Mouse (Mus musculus) CH12.LX (cell line): Measurements from ENCODE around the gene Stpg1.

Experiments used
- CHD2 ChIP-seq: IDR thresholded peaks from 2 replicates; pipeline ENCODE4 v1.6.1; 2011; ENCODE audit warnings: low read length, improper control_type of control experiment
- CTCF ChIP-seq, 2 experiments: IDR thresholded peaks in 1 of 2; conservative IDR thresholded peaks in 1 of 2; 2 replicates each; pipeline ENCODE4 v1.5.1; 2011 to 2012; ENCODE audit warnings: low read depth in 2 of 2, low read length in 2 of 2, improper control_type of control experiment in 1 of 2, inconsistent platforms in 1 of 2, mild to moderate bottlenecking in 1 of 2, moderate library complexity in 1 of 2
- E2F4 ChIP-seq: IDR thresholded peaks from 2 replicates; pipeline ENCODE4 v1.6.1; 2011; ENCODE audit warnings: low read depth, low read length, improper control_type of control experiment; ENCODE audit not compliant: insufficient replicate concordance
- ETS1 ChIP-seq: conservative IDR thresholded peaks from 2 replicates; pipeline ENCODE4 v1.6.1; 2012; ENCODE audit warnings: low read depth, mild to moderate bottlenecking, inconsistent platforms, low read length, improper control_type of control experiment, moderate library complexity
- MEF2A ChIP-seq: IDR thresholded peaks from 2 replicates; pipeline ENCODE4 v1.6.1; 2014; ENCODE audit warnings: low read depth, mild to moderate bottlenecking, inconsistent platforms, low read length, improper control_type of control experiment, borderline replicate concordance
- NELFE ChIP-seq: IDR thresholded peaks from 2 replicates; pipeline ENCODE4 v1.6.1; 2011; ENCODE audit warnings: low read depth, low read length, improper control_type of control experiment
- PAX5 ChIP-seq: IDR thresholded peaks from 2 replicates; pipeline ENCODE4 v1.6.1; 2012; ENCODE audit warnings: low read length, inconsistent platforms, mixed read lengths
- POLR2A ChIP-seq: IDR thresholded peaks from 2 replicates; pipeline ENCODE4 v1.6.1; 2011; ENCODE audit warnings: low read depth, mild to moderate bottlenecking, improper control_type of control experiment, low read length
- POLR2AphosphoS2 ChIP-seq: IDR thresholded peaks from 2 replicates; pipeline ENCODE4 v1.6.1; 2011; ENCODE audit warnings: low read depth, low read length, improper control_type of control experiment
- RCOR1 ChIP-seq: conservative IDR thresholded peaks from 2 replicates; pipeline ENCODE4 v1.6.1; 2012; ENCODE audit warnings: low read depth, mild to moderate bottlenecking, inconsistent platforms, low read length, improper control_type of control experiment
- TBP ChIP-seq: conservative IDR thresholded peaks from 2 replicates; pipeline ENCODE4 v1.6.1; 2011; ENCODE audit warnings: low read depth, low read length, improper control_type of control experiment
- USF1 ChIP-seq: IDR thresholded peaks from 2 replicates; pipeline ENCODE4 v1.6.1; 2014; ENCODE audit warnings: low read depth, mild to moderate bottlenecking, inconsistent platforms, low read length, improper control_type of control experiment
- USF2 ChIP-seq: conservative IDR thresholded peaks from 2 replicates; pipeline ENCODE4 v1.6.1; 2011; ENCODE audit warnings: low read depth, low read length, improper control_type of control experiment
- ZC3H11A ChIP-seq: IDR thresholded peaks from 2 replicates; pipeline ENCODE4 v1.6.1; 2012; ENCODE audit warnings: low read depth, mild to moderate bottlenecking, inconsistent platforms, low read length, improper control_type of control experiment

DNA sequence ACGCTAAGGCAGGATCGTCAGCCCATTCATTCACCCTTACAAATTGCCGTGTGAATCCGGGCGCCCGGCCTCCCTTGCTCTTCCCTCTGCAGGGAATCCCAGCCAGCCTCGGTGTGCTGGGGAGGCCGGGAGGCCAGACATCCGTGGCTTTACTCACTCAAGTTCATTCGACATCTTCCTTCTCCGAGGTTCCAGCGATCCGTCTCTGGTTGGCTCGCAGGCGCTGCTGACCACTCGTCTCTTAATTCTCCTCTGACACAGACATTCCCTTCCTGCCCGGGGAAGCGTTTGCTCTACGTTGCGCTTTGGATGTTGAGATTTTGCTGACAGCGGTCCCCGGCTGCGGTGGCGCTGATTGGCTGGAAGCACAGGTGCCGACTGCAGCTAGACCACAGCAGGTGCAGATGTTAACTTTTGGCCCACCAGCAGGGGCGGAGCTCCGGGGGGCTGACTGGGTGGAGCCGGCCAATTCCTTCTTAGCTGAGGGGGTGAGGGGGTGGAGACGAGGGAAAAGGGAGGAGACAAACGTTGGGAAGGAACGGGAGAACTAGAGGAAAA, 78.7 kb downstream of the Stpg1 start, which contains the start of gene Grhl3:
- TF ChIP-seq NELFE (no peak), CTCF (conservative IDR thresholded peaks at IDR 0.05 in 1 of 2, IDR thresholded peaks at IDR 0.05 in 1 of 2; ENCODE audit: low read depth in 2 of 2, low read length in 2 of 2) (no peak), RCOR1 (no peak), MEF2A (no peak), CHD2 (no peak), ZC3H11A (no peak), ETS1 (no peak), POLR2AphosphoS2 (no peak), E2F4 (no peak), PAX5 (no peak), POLR2A (no peak), USF2 (no peak), TBP (no peak), USF1 (no peak)
